Mouse (Mus musculus) natural killer cell, adult 2 months (primary cell): Measurements from ENCODE around the gene Lig4.

Experiments
- DNase-seq, 2 experiments: peaks; one replicate each; pipeline ENCODE4 v3.0.0; 2022; ENCODE audit warnings: low spot score in 2 of 2

Gene Lig4

GRCm38 (mm10) chr8:9929746-9930445 lies 47.6 kb downstream of the Lig4 start:
- DNase-seq = no peak
